Mouse (Mus musculus) limb, embryonic 12.5 days (tissue): ENCODE results near the gene Emc1. TPM values are rescaled to one million over a fixed set of nuclear protein-coding genes. Genes with fewer than 3 reads are reported as not detected.

Source experiments
- ATAC-seq: fragments of 200-750 bp; cut with Nextera tagmentation; 2 replicates; pipeline ENCODE4 v1.8.0; 2017; ENCODE audit warnings: low read depth, moderate TSS enrichment; ENCODE audit not compliant: insufficient number of reproducible peaks, insufficient read depth, low FRiP score, low TSS enrichment
- H3K27ac ChIP-seq: fragments of 300-500 bp; sonication (generic); 2 replicates; pipeline ENCODE4 v1.5.1; 2016; ENCODE audit warnings: mild to moderate bottlenecking, moderate library complexity
- H3K27me3 ChIP-seq: fragments of 300-500 bp; sonication (generic); 2 replicates; pipeline ENCODE4 v1.6.1; 2016; ENCODE audit warnings: mild to moderate bottlenecking, moderate library complexity
- H3K36me3 ChIP-seq: fragments of 300-500 bp; sonication (generic); 2 replicates; pipeline ENCODE4 v1.6.1; 2016; ENCODE audit warnings: mild to moderate bottlenecking, moderate library complexity
- H3K4me1 ChIP-seq: fragments of 300-500 bp; sonication (generic); replicated peaks from 2 replicates; pipeline ENCODE4 v1.6.1; 2016
- H3K4me2 ChIP-seq: fragments of 300-500 bp; sonication (generic); 2 replicates; pipeline ENCODE4 v1.6.1; 2016; ENCODE audit warnings: mild to moderate bottlenecking, moderate library complexity
- H3K4me3 ChIP-seq: fragments of 300-500 bp; sonication (generic); replicated peaks from 2 replicates; pipeline ENCODE4 v1.5.1; 2016; ENCODE audit warnings: mild to moderate bottlenecking
- H3K9ac ChIP-seq: fragments of 300-500 bp; sonication (generic); replicated peaks from 2 replicates; pipeline ENCODE4 v1.6.1; 2016; ENCODE audit warnings: mild to moderate bottlenecking, moderate library complexity
- H3K9me3 ChIP-seq: fragments of 300-500 bp; sonication (generic); 2 replicates; pipeline ENCODE4 v1.6.1; 2016; ENCODE audit warnings: mild to moderate bottlenecking, moderate library complexity
- WGBS: fragments of 180-500 bp; shearing (Covaris S2); methylation state at CpG from one replicate; pipeline ENCODE4 v1.1.7; 2016; 5-methylcytosine and 5-hydroxymethylcytosine counted together
- polyA plus RNA-seq: library from polyadenylated mRNA; unstranded; fragments of >200 nt; fragmentation: Nextera tagmentation; extraction: Ambion mirVana; gene quantifications from 2 replicates; pipeline ENCODE4 v1.2.1, GENCODE M21; 2016

The Emc1 gene
- polyA plus RNA-seq, 1 experiment from 2014 or later: 29.4 TPM

- 81% methylated on average over 6 of the region's 6 CpGs for WGBS
- Histone ChIP-seq H3K9me3 (no peaks in the 10 kb centered on the region), H3K4me2 (no peak overlapping the region), H3K4me1 (peaks cover 5% of the 10 kb centered on the region), H3K9ac (no peak overlapping the region), H3K36me3 (peaks cover 38% of the 10 kb centered on the region), H3K4me3 (no peak overlapping the region), H3K27ac (no peak overlapping the region), H3K27me3 (no peaks in the 10 kb centered on the region)
- ATAC-seq: no peak
Observed at GRCm38 (mm10) chr4:139386869-139387319, 34.5 kb downstream of the Emc1 start.

GRCm38 (mm10) chr4:139389557-139389956 lies 37.2 kb downstream of the Emc1 start:
- 92% methylated on average over 4 of the region's 4 CpGs for WGBS
- H3K36me3 ChIP-seq: peaks cover 62% of the 10 kb centered on the region
- no peak for ATAC-seq

GRCm38 (mm10) chr4:139395431-139395830 lies 43.0 kb downstream of the Emc1 start:
- 50% methylated on average over 2 of the region's 2 CpGs for WGBS
- ATAC-seq: no peak

More at GRCm38 (mm10) chr4:139389557-139389956, 37.2 kb downstream of the Emc1 start:
- Histone ChIP-seq H3K4me1 (no peaks in the 10 kb centered on the region), H3K9ac (no peak overlapping the region), H3K4me2 (no peak overlapping the region), H3K4me3 (no peak overlapping the region), H3K27ac (no peak overlapping the region), H3K9me3 (no peaks in the 10 kb centered on the region), H3K27me3 (no peaks in the 10 kb centered on the region)

GRCm38 (mm10) chr4:139400487-139400886 lies 48.1 kb downstream of the Emc1 start:
- no peak overlapping the region for H3K4me2 ChIP-seq
- H3K9ac ChIP-seq: no peak overlapping the region
- WGBS: 86% methylated on average over 5 of the region's 5 CpGs
- H3K4me3 ChIP-seq: no peak overlapping the region
- H3K36me3 ChIP-seq: peaks cover 96% of the 10 kb centered on the region
- no peak for ATAC-seq
- H3K27ac ChIP-seq: no peak overlapping the region
- H3K27me3 ChIP-seq: no peaks in the 10 kb centered on the region
- no peaks in the 10 kb centered on the region for H3K9me3 ChIP-seq
- no peaks in the 10 kb centered on the region for H3K4me1 ChIP-seq

More at GRCm38 (mm10) chr4:139395431-139395830, 43.0 kb downstream of the Emc1 start:
- no peak overlapping the region for H3K4me3 ChIP-seq
- no peak overlapping the region for H3K9ac ChIP-seq
- peaks cover 97% of the 10 kb centered on the region for H3K36me3 ChIP-seq
- no peak overlapping the region for H3K4me2 ChIP-seq
- H3K27ac ChIP-seq: no peak overlapping the region
- no peaks in the 10 kb centered on the region for H3K9me3 ChIP-seq
- H3K4me1 ChIP-seq: no peaks in the 10 kb centered on the region
- H3K27me3 ChIP-seq: no peaks in the 10 kb centered on the region

GRCm38 (mm10) chr4:139403214-139403613 lies 50.8 kb downstream of the Emc1 start:
- Histone ChIP-seq H3K4me2 (no peak overlapping the region), H3K27me3 (no peaks in the 10 kb centered on the region), H3K9ac (no peak overlapping the region), H3K36me3 (peaks cover 97% of the 10 kb centered on the region), H3K4me3 (no peak overlapping the region), H3K27ac (no peak overlapping the region), H3K9me3 (no peaks in the 10 kb centered on the region), H3K4me1 (no peaks in the 10 kb centered on the region)
- no peak for ATAC-seq
- 87% methylated on average over 14 of the region's 14 CpGs for WGBS

- H3K4me3 ChIP-seq: no peak overlapping the region
- WGBS: 90% methylated on average over 3 of the region's 3 CpGs
- H3K36me3 ChIP-seq: peaks cover 100% of the 10 kb centered on the region
- no peak overlapping the region for H3K9ac ChIP-seq
- no peaks in the 10 kb centered on the region for H3K9me3 ChIP-seq
- no peaks in the 10 kb centered on the region for H3K4me1 ChIP-seq
- no peak overlapping the region for H3K27ac ChIP-seq
- no peaks in the 10 kb centered on the region for H3K27me3 ChIP-seq
- ATAC-seq: no peak
- H3K4me2 ChIP-seq: no peak overlapping the region
Observed at GRCm38 (mm10) chr4:139411351-139411750, 59.0 kb downstream of the Emc1 start.

- Histone ChIP-seq H3K4me2 (no peak overlapping the region), H3K27ac (no peak overlapping the region), H3K4me3 (no peak overlapping the region), H3K27me3 (no peaks in the 10 kb centered on the region), H3K9ac (no peak overlapping the region), H3K36me3 (peaks cover 100% of the 10 kb centered on the region), H3K4me1 (no peaks in the 10 kb centered on the region), H3K9me3 (peaks cover 3% of the 10 kb centered on the region; the same call in 1 of the 2 replicates)
- WGBS: 50% methylated on average over 1 of the region's 1 CpGs
- ATAC-seq: no peak
Observed at GRCm38 (mm10) chr4:139417868-139418267, 65.5 kb downstream of the Emc1 start.

GRCm38 (mm10) chr4:139421621-139422020 lies 69.2 kb downstream of the Emc1 start:
- no peak overlapping the region for H3K27ac ChIP-seq
- H3K4me2 ChIP-seq: no peak overlapping the region
- peaks cover 3% of the 10 kb centered on the region; the same call in 1 of the 2 replicates for H3K9me3 ChIP-seq
- 96% methylated on average over 7 of the region's 7 CpGs for WGBS
- no peaks in the 10 kb centered on the region for H3K27me3 ChIP-seq
- no peak overlapping the region for H3K9ac ChIP-seq
- peaks cover 100% of the 10 kb centered on the region for H3K36me3 ChIP-seq
- H3K4me3 ChIP-seq: no peak overlapping the region
- ATAC-seq: no peak
- no peaks in the 10 kb centered on the region for H3K4me1 ChIP-seq

GRCm38 (mm10) chr4:139422409-139422808 lies 70.0 kb downstream of the Emc1 start:
- no peak overlapping the region for H3K27ac ChIP-seq
- peaks cover 3% of the 10 kb centered on the region; the same call in 1 of the 2 replicates for H3K9me3 ChIP-seq
- peaks cover 100% of the 10 kb centered on the region for H3K36me3 ChIP-seq
- H3K27me3 ChIP-seq: no peaks in the 10 kb centered on the region
- WGBS: 91% methylated on average over 2 of the region's 2 CpGs
- no peaks in the 10 kb centered on the region for H3K4me1 ChIP-seq
- no peak overlapping the region for H3K9ac ChIP-seq
- H3K4me3 ChIP-seq: no peak overlapping the region
- H3K4me2 ChIP-seq: no peak overlapping the region
- ATAC-seq: no peak

- no peak overlapping the region for H3K9ac ChIP-seq
- H3K4me1 ChIP-seq: no peaks in the 10 kb centered on the region
- ATAC-seq: no peak
- H3K9me3 ChIP-seq: no peaks in the 10 kb centered on the region
- no peak overlapping the region for H3K4me3 ChIP-seq
- H3K27ac ChIP-seq: no peak overlapping the region
- H3K27me3 ChIP-seq: no peaks in the 10 kb centered on the region
- H3K4me2 ChIP-seq: no peak overlapping the region
- WGBS: 76% methylated on average over 2 of the region's 2 CpGs
- H3K36me3 ChIP-seq: peaks cover 100% of the 10 kb centered on the region
Observed at GRCm38 (mm10) chr4:139423270-139423669, 70.9 kb downstream of the Emc1 start.
